Mouse (Mus musculus) heart, postnatal 0 days (tissue): ENCODE results near the gene Unc45a. TPM values are rescaled to one million over a fixed set of nuclear protein-coding genes. Genes with fewer than 3 reads are reported as not detected.

Experiments used
- ATAC-seq: fragments of 200-750 bp; cut with Nextera tagmentation; 2 replicates; pipeline ENCODE4 v1.8.0; 2017; ENCODE audit warnings: low read depth, moderate number of reproducible peaks, moderate library complexity; ENCODE audit not compliant: insufficient read depth
- DNase-seq: peaks from one replicate; pipeline ENCODE4 v3.0.0-alpha.2; 2016; ENCODE audit warnings: low spot score
- H3K27ac ChIP-seq: fragments of 300-500 bp; sonication (generic); 2 replicates; pipeline ENCODE4 v1.5.1; 2014; ENCODE audit warnings: low read depth, mild to moderate bottlenecking
- H3K27me3 ChIP-seq: fragments of 300-500 bp; sonication (generic); 2 replicates; pipeline ENCODE4 v1.6.1; 2014; ENCODE audit warnings: low read length, mixed read lengths; ENCODE audit not compliant: control insufficient read depth, insufficient read depth
- H3K36me3 ChIP-seq: fragments of 300-500 bp; sonication (generic); replicated peaks from 2 replicates; pipeline ENCODE4 v1.6.1; 2014; ENCODE audit warnings: low read length, mixed read lengths; ENCODE audit not compliant: control insufficient read depth, insufficient read depth
- H3K4me1 ChIP-seq: fragments of 300-500 bp; sonication (generic); 2 replicates; pipeline ENCODE4 v1.6.1; 2014; ENCODE audit warnings: antibody characterized with exemption; ENCODE audit not compliant: control insufficient read depth, insufficient read depth
- H3K4me2 ChIP-seq: fragments of 300-500 bp; sonication (generic); 2 replicates; pipeline ENCODE4 v1.6.1; 2014; ENCODE audit warnings: low read depth, mild to moderate bottlenecking, low read length, moderate library complexity
- H3K4me3 ChIP-seq: fragments of 300-500 bp; sonication (generic); 2 replicates; pipeline ENCODE4 v1.5.1; 2014; ENCODE audit warnings: low read depth, low read length
- H3K9ac ChIP-seq: fragments of 300-500 bp; sonication (generic); replicated peaks from 2 replicates; pipeline ENCODE4 v1.6.1; 2014; ENCODE audit warnings: low read depth, low read length, mixed read lengths
- H3K9me3 ChIP-seq: fragments of 300-500 bp; sonication (generic); replicated peaks from 2 replicates; pipeline ENCODE4 v1.6.1; 2016; ENCODE audit warnings: low read length; ENCODE audit not compliant: control insufficient read depth
- CTCF ChIP-seq: IDR thresholded peaks from 2 replicates; pipeline ENCODE4 v1.5.1; 2016; ENCODE audit warnings: antibody characterized with exemption, control low read depth, low read depth
- EP300 ChIP-seq: IDR thresholded peaks from 2 replicates; pipeline ENCODE4 v1.6.1; 2016; ENCODE audit warnings: antibody characterized with exemption, low read depth
- WGBS: fragments of 180-500 bp; shearing (Covaris S2); extraction: QIAGEN DNeasy Blood & Tissue Kit; methylation state at CpG from one replicate; pipeline ENCODE4 v1.1.7; 2014; 5-methylcytosine and 5-hydroxymethylcytosine counted together
- polyA plus RNA-seq: library from polyadenylated mRNA; unstranded; fragments of >200 nt; fragmentation: Nextera tagmentation; extraction: Ambion mirVana; gene quantifications from 2 replicates; pipeline ENCODE4 v1.2.1, GENCODE M21; 2015
- total RNA-seq: library from RNA; depleted of rRNA; stranded (reverse); fragments of >200 nt; gene quantifications from 2 replicates; pipeline ENCODE4 v1.2.3, GENCODE M21; 2014; ENCODE audit warnings: low replicate concordance; rRNA removed

The Unc45a gene
- total and polyA plus RNA-seq, 2 experiments from 2014 or later, result 12.5 to 44.5 TPM

GRCm38 (mm10) chr7:80276374-80276773 lies 64.4 kb downstream of the Unc45a start:
- 90% methylated on average over 4 of the region's 4 CpGs for WGBS
- Histone ChIP-seq H3K4me1 (peaks cover 2% of the 10 kb centered on the region; the same call in 1 of the 2 replicates), H3K4me3 (no peak overlapping the region), H3K36me3 (peaks cover 68% of the 10 kb centered on the region), H3K9ac (no peak overlapping the region), H3K9me3 (peaks cover 11% of the 10 kb centered on the region; the same call in 1 of the 2 replicates), H3K27me3 (no peaks in the 10 kb centered on the region), H3K27ac (no peak overlapping the region), H3K4me2 (no peak overlapping the region)
- DNase-seq (no peak), ATAC-seq (no peak)
- TF ChIP-seq CTCF, result no peak
- no peak for TF ChIP-seq EP300

Other genes starting within 250 kb of the Unc45a start
- 3,422 and 3,660 TPM in 2 replicates for gene Idh2, start 225.6 kb downstream of the Unc45a start, total RNA-seq
- 2,757 and 2,826 TPM in 2 replicates for gene Idh2, start 225.6 kb downstream of the Unc45a start, polyA plus RNA-seq
- 17.5 and 24.2 TPM in 2 replicates for gene Sema4b, start 154.2 kb downstream of the Unc45a start, total RNA-seq
- gene Sema4b, start 154.2 kb downstream of the Unc45a start, polyA plus RNA-seq, result 10.5 and 11.7 TPM in 2 replicates
- 26.0 and 27.2 TPM in 2 replicates for gene Cib1, start 108.2 kb downstream of the Unc45a start, total RNA-seq
- 57.2 and 57.4 TPM in 2 replicates for gene Cib1, start 108.2 kb downstream of the Unc45a start, polyA plus RNA-seq
- 2.5 and 5.5 TPM in 2 replicates for gene Gdpgp1, start 108.1 kb downstream of the Unc45a start, total RNA-seq
- 2.0 and 2.3 TPM in 2 replicates for gene Gdpgp1, start 108.1 kb downstream of the Unc45a start, polyA plus RNA-seq
- gene Ttll13, start 94.6 kb downstream of the Unc45a start, total RNA-seq, result 0.35 TPM in 1 of 2 replicates, not detected in the other
- 0.51 and 0.98 TPM in 2 replicates for gene Ttll13, start 94.6 kb downstream of the Unc45a start, polyA plus RNA-seq
- 14.0 and 29.4 TPM in 2 replicates for gene Ngrn, start 79.8 kb downstream of the Unc45a start, total RNA-seq
- gene Ngrn, start 79.8 kb downstream of the Unc45a start, polyA plus RNA-seq, result 35.8 and 40.5 TPM in 2 replicates
- 8.0 and 8.7 TPM in 2 replicates for gene Vps33b, start 71.4 kb downstream of the Unc45a start, total RNA-seq
- 3.6 and 3.9 TPM in 2 replicates for gene Vps33b, start 71.4 kb downstream of the Unc45a start, polyA plus RNA-seq
- 59.9 and 98.0 TPM in 2 replicates for gene Prc1, start 46.6 kb downstream of the Unc45a start, total RNA-seq
- gene Prc1, start 46.6 kb downstream of the Unc45a start, polyA plus RNA-seq, result 46.1 and 49.4 TPM in 2 replicates
- gene Rccd1, start 16.6 kb downstream of the Unc45a start, total RNA-seq, result 3.7 and 7.6 TPM in 2 replicates
- gene Rccd1, start 16.6 kb downstream of the Unc45a start, polyA plus RNA-seq, result 2.9 and 3.1 TPM in 2 replicates
- 19.8 and 28.5 TPM in 2 replicates for gene Hddc3, start 2.1 kb upstream of the Unc45a start, total RNA-seq
- 14.5 and 17.8 TPM in 2 replicates for gene Hddc3, start 2.1 kb upstream of the Unc45a start, polyA plus RNA-seq
- gene Man2a2, start 30.4 kb upstream of the Unc45a start, total RNA-seq, result 30.2 and 55.2 TPM in 2 replicates
- 7.2 and 7.7 TPM in 2 replicates for gene Man2a2, start 30.4 kb upstream of the Unc45a start, polyA plus RNA-seq
- gene Fes, start 46.9 kb upstream of the Unc45a start, total RNA-seq, result 13.5 and 23.1 TPM in 2 replicates
- gene Fes, start 46.9 kb upstream of the Unc45a start, polyA plus RNA-seq, result 9.2 and 9.7 TPM in 2 replicates
- gene Furin, start 64.4 kb upstream of the Unc45a start, total RNA-seq, result 67.6 and 79.0 TPM in 2 replicates
- gene Furin, start 64.4 kb upstream of the Unc45a start, polyA plus RNA-seq, result 16.9 and 18.9 TPM in 2 replicates
- 2.6 and 6.4 TPM in 2 replicates for gene Blm, start 194.1 kb upstream of the Unc45a start, total RNA-seq
- gene Blm, start 194.1 kb upstream of the Unc45a start, polyA plus RNA-seq, result 3.9 and 4.5 TPM in 2 replicates